Mouse (Mus musculus) megakaryocyte, embryonic 14.5 days (primary cell): ENCODE results near the gene Alk. TPM values are rescaled to one million over a fixed set of nuclear protein-coding genes. Genes with fewer than 3 reads are reported as not detected.

Experiments
- H3K27me3 ChIP-seq: replicated peaks from 2 replicates; pipeline ENCODE3; 2012; ENCODE audit warnings: inconsistent platforms
- H3K36me3 ChIP-seq: replicated peaks from 2 replicates; pipeline ENCODE3; 2012; ENCODE audit warnings: low read length, inconsistent platforms, mixed read lengths
- H3K4me1 ChIP-seq: 2 replicates; pipeline ENCODE4 v1.6.1; 2012; ENCODE audit warnings: inconsistent platforms
- H3K4me3 ChIP-seq: replicated peaks from 2 replicates; pipeline ENCODE3; 2012; ENCODE audit warnings: moderate library complexity, mild to moderate bottlenecking, inconsistent platforms
- H3K9me3 ChIP-seq: 2 replicates; pipeline ENCODE4 v1.6.1; 2012; ENCODE audit warnings: inconsistent platforms
- FLI1 ChIP-seq: IDR thresholded peaks from 2 replicates; pipeline ENCODE4 v1.6.1; 2012; ENCODE audit warnings: low read length, inconsistent platforms, mixed read lengths
- GATA1 ChIP-seq: IDR thresholded peaks from 3 replicates; pipeline ENCODE4 v1.6.1; 2012; ENCODE audit warnings: mixed read lengths, low read length, inconsistent platforms, borderline replicate concordance
- polyA plus RNA-seq: library from polyadenylated mRNA; stranded (reverse); fragments of >175 nt; gene quantifications from 2 replicates; pipeline ENCODE4 v1.2.3, GENCODE M21; 2012; ENCODE audit warnings: low replicate concordance; ENCODE audit not compliant: insufficient read depth

The Alk gene
- polyA plus RNA-seq, 1 experiment = not detected

DNA sequence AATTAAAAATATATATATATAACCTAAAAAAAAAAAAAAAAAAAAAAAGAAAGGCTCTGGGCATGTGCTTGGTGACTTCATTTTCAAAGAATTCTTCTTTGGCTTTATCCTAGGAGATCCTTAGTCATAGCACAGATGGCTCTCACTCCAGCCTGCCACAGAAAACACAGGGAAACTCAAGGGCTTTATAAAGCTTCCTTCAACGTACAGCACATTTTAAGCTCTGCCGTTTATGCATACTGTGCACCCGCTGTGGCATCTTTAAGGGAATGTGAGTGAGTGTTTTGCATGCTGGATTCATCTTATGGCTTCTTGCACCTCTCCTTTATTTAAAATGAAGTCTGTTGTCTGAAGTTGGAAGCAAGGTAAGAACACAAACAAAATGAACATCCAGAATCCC lies 606.7 kb downstream of the Alk start:
- no peak overlapping the region for H3K4me3 ChIP-seq
- no peaks in the 10 kb centered on the region for H3K4me1 ChIP-seq
- no peaks in the 10 kb centered on the region for H3K27me3 ChIP-seq
- H3K9me3 ChIP-seq = peaks cover 39% of the 10 kb centered on the region
- no peak for TF ChIP-seq GATA1
- TF ChIP-seq FLI1 = no peak
- H3K36me3 ChIP-seq = no peaks in the 10 kb centered on the region

DNA sequence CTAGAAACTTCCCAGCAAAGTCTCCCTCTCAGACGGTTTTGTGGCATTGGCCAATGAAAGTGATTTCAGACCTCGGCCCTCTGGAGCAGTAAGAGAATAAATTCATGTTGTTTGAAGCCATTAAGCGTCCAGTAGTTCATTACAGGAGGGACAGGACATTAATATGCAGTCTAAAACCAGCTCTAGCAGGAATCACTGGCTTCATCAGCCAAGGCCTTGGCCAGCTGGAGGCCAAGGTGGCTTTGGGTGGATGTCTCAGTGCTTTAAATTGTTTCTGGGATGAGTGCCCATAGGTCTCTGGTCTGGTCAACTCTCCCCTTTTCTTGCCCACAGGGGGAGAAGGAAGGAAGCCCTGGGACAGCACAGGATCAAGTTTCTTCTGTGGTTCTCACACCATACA lies 608.9 kb downstream of the Alk start:
- no peaks in the 10 kb centered on the region for H3K27me3 ChIP-seq

DNA sequence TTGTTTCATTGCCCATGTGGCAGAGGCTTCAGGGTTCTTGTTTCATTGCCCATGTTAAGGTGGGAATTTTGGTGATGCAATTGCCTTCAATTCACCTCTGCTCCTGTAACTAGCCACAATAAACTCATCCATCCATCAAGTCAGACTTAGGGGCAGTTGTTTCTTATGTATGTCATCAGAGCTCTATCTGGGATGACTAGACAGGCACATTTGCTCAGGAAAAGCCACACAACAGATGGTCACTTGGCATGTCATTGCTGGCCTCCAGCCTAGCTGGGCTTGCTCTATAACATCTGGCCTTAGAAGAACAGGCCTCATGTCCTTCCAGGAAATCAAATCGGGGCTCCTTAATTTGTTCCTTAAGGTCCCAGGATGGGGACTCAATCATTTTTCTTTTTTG lies 610.3 kb downstream of the Alk start:
- peaks cover 33% of the 10 kb centered on the region for H3K9me3 ChIP-seq
- TF ChIP-seq FLI1 = no peak
- no peak for TF ChIP-seq GATA1
- H3K27me3 ChIP-seq = no peaks in the 10 kb centered on the region
- no peaks in the 10 kb centered on the region for H3K4me1 ChIP-seq
- H3K36me3 ChIP-seq = no peaks in the 10 kb centered on the region
- H3K4me3 ChIP-seq = no peak overlapping the region

More for the DNA sequence above, 608.9 kb downstream of the Alk start:
- Histone ChIP-seq H3K9me3 (peaks cover 36% of the 10 kb centered on the region), H3K36me3 (no peaks in the 10 kb centered on the region), H3K4me3 (no peak overlapping the region), H3K4me1 (no peaks in the 10 kb centered on the region)
- no peak for TF ChIP-seq FLI1
- no peak for TF ChIP-seq GATA1

- no peaks in the 10 kb centered on the region for H3K27me3 ChIP-seq
- no peak for TF ChIP-seq FLI1
- H3K9me3 ChIP-seq = peaks cover 29% of the 10 kb centered on the region
- no peaks in the 10 kb centered on the region for H3K36me3 ChIP-seq
- H3K4me1 ChIP-seq = no peaks in the 10 kb centered on the region
- no peak overlapping the region for H3K4me3 ChIP-seq
Observed at GRCm38 (mm10) chr17:71993011-71993410, 611.4 kb downstream of the Alk start.

- Histone ChIP-seq H3K36me3 (no peaks in the 10 kb centered on the region), H3K4me3 (no peak overlapping the region), H3K9me3 (peaks cover 29% of the 10 kb centered on the region), H3K27me3 (no peaks in the 10 kb centered on the region), H3K4me1 (no peaks in the 10 kb centered on the region)
- TF ChIP-seq FLI1 (no peak), GATA1 (no peak)
Observed at GRCm38 (mm10) chr17:71991260-71991659, 613.2 kb downstream of the Alk start.

- no peaks in the 10 kb centered on the region for H3K36me3 ChIP-seq
- no peaks in the 10 kb centered on the region for H3K4me1 ChIP-seq
- H3K9me3 ChIP-seq = peaks cover 25% of the 10 kb centered on the region
Observed at GRCm38 (mm10) chr17:71990176-71990720, 614.2 kb downstream of the Alk start.

DNA sequence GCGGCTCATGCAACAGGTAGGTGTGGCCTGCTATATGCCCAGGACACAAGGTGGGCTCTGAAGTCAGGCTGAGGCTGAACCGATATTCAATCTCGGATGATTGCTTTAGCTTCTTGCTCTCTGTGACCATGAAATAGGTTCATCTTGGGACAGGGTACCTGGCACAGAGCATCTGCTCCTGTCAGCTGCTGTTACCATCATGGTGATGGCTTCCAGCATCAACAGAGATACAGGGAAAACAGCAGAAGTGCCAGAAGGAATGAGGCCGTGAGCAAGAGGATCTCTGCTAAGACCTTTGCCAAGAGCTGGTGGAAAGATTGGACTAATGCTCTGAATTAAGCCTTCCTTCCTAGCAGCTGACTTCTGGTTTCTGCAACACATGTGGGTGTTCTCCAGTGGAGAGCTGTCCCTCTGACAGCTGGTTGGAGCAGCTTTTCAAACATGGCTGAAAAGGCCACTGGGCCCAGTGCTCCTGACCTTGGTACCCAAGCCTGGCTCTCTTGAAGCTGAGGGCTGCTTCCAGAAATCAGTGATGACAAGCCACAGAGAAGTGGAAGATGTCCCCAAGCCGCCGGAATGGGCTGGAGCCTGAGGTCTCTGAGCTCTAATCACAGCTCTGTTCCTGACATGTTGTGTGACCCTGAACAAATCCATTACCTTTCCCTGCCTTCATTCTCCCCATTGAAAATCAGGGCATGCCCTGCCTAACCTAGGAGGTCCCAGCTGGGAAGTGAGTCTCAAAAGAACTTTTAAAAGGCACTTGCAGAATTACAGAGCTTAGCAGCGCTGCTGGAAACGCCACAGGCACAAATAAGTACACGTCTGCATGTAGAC lies 615.5 kb downstream of the Alk start:
- Histone ChIP-seq H3K36me3 (no peaks in the 10 kb centered on the region), H3K4me3 (no peak overlapping the region), H3K4me1 (no peaks in the 10 kb centered on the region), H3K27me3 (no peaks in the 10 kb centered on the region), H3K9me3 (peaks cover 14% of the 10 kb centered on the region)
- TF ChIP-seq FLI1 = no peak
- TF ChIP-seq GATA1 = no peak

More at GRCm38 (mm10) chr17:71990176-71990720, 614.2 kb downstream of the Alk start:
- Histone ChIP-seq H3K27me3 (no peaks in the 10 kb centered on the region), H3K4me3 (no peak overlapping the region)
- no peak for TF ChIP-seq FLI1
- no peak for TF ChIP-seq GATA1

GRCm38 (mm10) chr17:71986998-71987397 lies 617.4 kb downstream of the Alk start:
- H3K27me3 ChIP-seq = no peaks in the 10 kb centered on the region
- H3K9me3 ChIP-seq = peaks cover 5% of the 10 kb centered on the region
- TF ChIP-seq FLI1 (no peak), GATA1 (no peak)
- no peak overlapping the region for H3K4me3 ChIP-seq
- H3K36me3 ChIP-seq = no peaks in the 10 kb centered on the region
- H3K4me1 ChIP-seq = no peaks in the 10 kb centered on the region

GRCm38 (mm10) chr17:71986456-71986855 lies 618.0 kb downstream of the Alk start:
- Histone ChIP-seq H3K27me3 (no peaks in the 10 kb centered on the region), H3K4me3 (no peak overlapping the region), H3K9me3 (peaks cover 2% of the 10 kb centered on the region; the same call in 1 of the 2 replicates), H3K36me3 (no peaks in the 10 kb centered on the region), H3K4me1 (no peaks in the 10 kb centered on the region)
- no peak for TF ChIP-seq FLI1
- no peak for TF ChIP-seq GATA1

DNA sequence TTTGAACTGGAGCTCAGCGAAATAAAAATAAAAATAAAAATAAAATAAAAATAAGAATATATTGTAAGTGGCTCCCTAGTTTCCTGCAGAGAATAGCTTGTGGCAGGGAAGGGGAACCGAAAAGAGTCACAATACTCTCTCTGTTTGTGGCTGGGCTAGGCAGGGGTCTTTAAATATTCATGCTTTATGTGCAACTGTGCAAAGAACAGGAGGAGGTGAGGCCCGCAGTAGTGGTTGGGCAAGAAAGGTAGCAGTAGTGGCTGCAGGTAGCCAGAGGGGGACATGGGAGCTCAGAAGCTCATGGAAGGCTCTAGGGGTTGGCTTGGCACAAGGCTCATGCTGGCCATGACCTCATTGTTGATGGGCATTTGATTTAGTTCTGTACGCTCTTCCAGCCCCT lies 623.2 kb downstream of the Alk start:
- Histone ChIP-seq H3K9me3 (peaks cover 21% of the 10 kb centered on the region), H3K4me1 (no peaks in the 10 kb centered on the region), H3K27me3 (no peaks in the 10 kb centered on the region), H3K4me3 (no peak overlapping the region), H3K36me3 (no peaks in the 10 kb centered on the region)
- TF ChIP-seq GATA1 = no peak
- TF ChIP-seq FLI1 = no peak
